Mouse (Mus musculus): Measurements from ENCODE around the gene Olfr1211.

DNA sequence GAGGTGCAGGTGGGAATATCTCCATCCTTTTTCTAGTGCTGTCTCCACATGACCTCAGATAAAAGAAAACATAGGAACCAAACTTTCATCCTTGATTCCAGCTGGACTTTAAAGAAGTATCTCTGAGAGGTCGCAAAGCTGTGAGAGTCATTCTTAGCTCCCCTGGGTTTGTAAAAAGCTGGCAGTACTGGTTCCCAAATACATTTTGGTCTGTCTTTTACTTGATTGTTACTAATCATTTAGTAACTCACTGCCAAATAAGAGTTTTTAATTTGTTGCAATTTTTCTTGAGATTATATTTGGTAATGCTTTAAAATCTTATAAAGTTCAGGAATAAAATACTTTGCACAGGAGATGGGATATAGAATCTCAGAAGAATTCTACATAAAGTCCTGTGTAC lies at the start of gene Olfr1211:
- TF ChIP-seq CTCF (IDR thresholded peaks at IDR 0.05; ENCODE audit: low read depth) (no peak), EP300 (optimal IDR thresholded peaks at IDR 0.05) (no peak)

All from stomach, postnatal 0 days (tissue).